Mouse (Mus musculus): ENCODE data around the gene Dnah2. TPM values are rescaled to one million over a fixed set of nuclear protein-coding genes. Genes with fewer than 3 reads are reported as not detected.

The Dnah2 gene
- polyA plus RNA-seq, 1 experiment from 2014 or later: 1.6 TPM

DNA sequence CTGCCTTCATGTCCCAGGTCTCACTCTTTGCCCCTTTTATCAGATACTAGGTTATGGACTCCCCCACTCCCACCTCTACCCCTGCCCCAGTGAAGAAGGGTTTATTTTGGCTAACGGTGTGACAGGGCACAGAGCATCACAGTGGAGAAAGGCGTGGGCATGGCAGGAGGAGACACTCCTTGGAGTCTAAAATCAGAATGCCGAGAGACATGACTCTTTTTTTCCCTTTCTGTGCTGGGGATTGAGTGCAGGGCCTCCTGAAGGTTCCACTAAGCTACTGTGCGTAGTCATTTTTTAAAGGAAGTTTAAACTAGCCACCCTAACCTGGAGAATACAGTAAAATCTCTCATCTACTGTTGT is 20.9 kb downstream of the Dnah2 start:
- DNase-seq (ENCODE audit: low spot score) (no peak), ATAC-seq (ENCODE audit: low FRiP score) (no peak)
- no peak overlapping the region for H3K4me2 ChIP-seq (replicated peaks; ENCODE audit: low read depth, low read length)
- no peaks in the 10 kb centered on the region for H3K36me3 ChIP-seq (ENCODE audit: control insufficient read depth, insufficient read depth, low read length)
- peaks cover 5% of the 10 kb centered on the region; the same call in 1 of the 2 replicates for H3K4me1 ChIP-seq (replicated peaks; ENCODE audit: control insufficient read depth, insufficient read depth, low read length)
- H3K27me3 ChIP-seq (ENCODE audit: control insufficient read depth, insufficient read depth, low read length): no peaks in the 10 kb centered on the region
- no peaks in the 10 kb centered on the region for H3K9me3 ChIP-seq (ENCODE audit: control insufficient read depth, low read length)
- WGBS: 75% methylated on average over 4 of the region's 4 CpGs
- H3K27ac ChIP-seq (ENCODE audit: low read depth, low read length): peak overlapping the region; percentile 90
- no peak overlapping the region; the same call in 1 of the 2 replicates for H3K4me3 ChIP-seq (ENCODE audit: low read depth, low read length)
- H3K9ac ChIP-seq (ENCODE audit: low read depth, low read length): peak overlapping the region; percentile 75; the same call in 1 of the 2 replicates

DNA sequence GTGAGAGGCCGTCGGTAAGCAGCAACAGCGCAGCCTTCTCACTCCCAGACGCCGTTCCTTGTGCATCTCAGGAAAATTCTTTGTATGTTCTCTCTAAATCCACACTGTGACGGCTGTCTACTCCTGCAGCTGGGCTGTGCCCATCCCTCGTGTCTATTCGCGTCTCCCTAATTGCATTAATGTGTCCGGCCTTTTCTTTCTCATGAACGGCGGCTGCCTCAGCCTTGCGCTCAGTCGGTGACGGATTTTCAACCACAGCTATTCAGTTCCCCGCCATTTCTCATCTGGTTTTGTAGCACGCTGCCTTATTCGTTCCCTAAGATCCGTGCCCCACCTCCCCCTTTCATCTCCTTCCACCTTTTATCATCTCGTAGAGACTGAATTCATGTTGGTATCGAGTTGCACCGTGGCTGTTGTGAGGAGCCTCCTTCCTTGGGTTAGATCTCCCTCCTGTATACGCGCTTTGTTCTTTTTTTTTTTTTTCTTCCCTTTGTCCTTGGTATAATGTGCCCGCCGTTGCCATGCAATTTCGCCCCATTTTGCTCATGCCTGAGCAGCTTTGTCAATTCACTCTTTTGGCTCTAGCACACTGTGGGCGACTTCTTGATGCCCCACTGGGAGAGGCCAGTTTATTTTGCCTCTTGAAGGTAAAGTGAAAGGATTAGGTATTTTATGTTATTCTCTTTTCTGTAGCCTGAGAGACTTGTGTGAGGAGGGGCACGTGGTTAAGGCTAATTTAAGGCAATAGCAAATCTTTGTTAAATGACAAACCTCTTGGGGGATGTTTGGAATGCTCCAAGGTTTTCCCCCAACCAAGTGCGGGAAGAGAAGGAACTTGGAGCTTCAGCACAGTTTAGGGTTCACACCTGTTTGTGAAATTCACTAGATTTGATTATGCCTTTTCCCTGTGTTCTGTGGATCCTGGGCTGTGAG is 21.5 kb downstream of the Dnah2 start:
- ATAC-seq (ENCODE audit: low FRiP score): peak; percentile 65; the same call in 1 of the 2 replicates

DNA sequence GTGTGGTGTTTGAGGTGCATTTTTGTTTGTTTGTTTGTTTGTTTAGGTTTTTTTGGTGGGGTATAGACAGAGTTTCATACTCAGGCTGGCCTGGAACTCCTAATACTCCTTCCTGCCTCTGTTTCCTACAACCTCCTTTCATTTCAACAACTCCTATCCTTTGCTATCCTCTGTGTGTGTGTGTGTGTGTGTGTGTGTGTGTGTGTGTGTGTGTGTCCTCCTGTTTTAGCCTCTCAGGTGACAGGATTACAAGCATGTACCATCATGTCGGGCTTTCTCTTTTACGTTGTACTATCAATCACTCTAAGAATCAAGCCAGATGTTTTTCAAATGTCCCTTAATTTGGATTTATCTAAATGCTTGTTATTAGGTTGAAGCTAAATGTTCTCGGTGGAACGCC is 22.3 kb downstream of the Dnah2 start:
- ATAC-seq (ENCODE audit: low FRiP score) (no peak), DNase-seq (ENCODE audit: low spot score) (no peak)
- no peaks in the 10 kb centered on the region for H3K9me3 ChIP-seq (ENCODE audit: control insufficient read depth, low read length)
- no peaks in the 10 kb centered on the region for H3K27me3 ChIP-seq (ENCODE audit: control insufficient read depth, insufficient read depth, low read length)
- 31% methylated on average over 4 of the region's 4 CpGs for WGBS
- H3K36me3 ChIP-seq (ENCODE audit: control insufficient read depth, insufficient read depth, low read length): no peaks in the 10 kb centered on the region
- peak overlapping the region; percentile 90 for H3K27ac ChIP-seq (ENCODE audit: low read depth, low read length)
- H3K4me2 ChIP-seq (replicated peaks; ENCODE audit: low read depth, low read length): peak overlapping the region; percentile 47
- H3K4me1 ChIP-seq (replicated peaks; ENCODE audit: control insufficient read depth, insufficient read depth, low read length): peaks cover 5% of the 10 kb centered on the region; the same call in 1 of the 2 replicates
- H3K4me3 ChIP-seq (ENCODE audit: low read depth, low read length): peak overlapping the region; percentile 19; the same call in 1 of the 2 replicates
- H3K9ac ChIP-seq (ENCODE audit: low read depth, low read length): peak overlapping the region; percentile 75

More for the DNA sequence above, 21.5 kb downstream of the Dnah2 start:
- peak; percentile 79 for DNase-seq (ENCODE audit: low spot score)
- Histone ChIP-seq H3K4me3 (ENCODE audit: low read depth, low read length) (peak overlapping the region; percentile 19), H3K27me3 (ENCODE audit: control insufficient read depth, insufficient read depth, low read length) (no peaks in the 10 kb centered on the region), H3K4me1 (replicated peaks; ENCODE audit: control insufficient read depth, insufficient read depth, low read length) (peaks cover 5% of the 10 kb centered on the region; the same call in 1 of the 2 replicates), H3K4me2 (replicated peaks; ENCODE audit: low read depth, low read length) (peak overlapping the region; percentile 47), H3K27ac (ENCODE audit: low read depth, low read length) (peak overlapping the region; percentile 90), H3K9me3 (ENCODE audit: control insufficient read depth, low read length) (no peaks in the 10 kb centered on the region), H3K36me3 (ENCODE audit: control insufficient read depth, insufficient read depth, low read length) (no peaks in the 10 kb centered on the region), H3K9ac (ENCODE audit: low read depth, low read length) (peak overlapping the region; percentile 75)
- 3% methylated on average over 30 of the region's 30 CpGs for WGBS

DNA sequence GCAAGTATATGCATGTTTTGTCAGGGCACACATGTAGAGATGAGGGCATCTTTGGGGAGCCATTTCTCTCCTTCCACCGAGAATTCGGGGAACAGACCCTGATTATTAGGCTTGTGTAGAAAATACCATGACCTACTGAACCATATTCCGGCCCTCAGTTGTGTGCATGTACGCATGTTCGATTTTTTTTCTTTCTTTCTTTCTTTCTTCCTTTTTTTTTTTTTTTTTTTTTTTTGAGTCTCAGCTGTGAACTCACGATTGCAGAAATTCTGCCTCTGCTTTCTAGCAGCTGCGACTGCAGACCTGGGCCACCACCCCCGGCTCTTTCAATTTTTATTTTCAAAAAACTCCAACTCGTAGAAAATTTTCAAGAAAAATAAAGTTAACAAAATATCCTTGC is 23.2 kb downstream of the Dnah2 start:
- Histone ChIP-seq H3K27me3 (ENCODE audit: control insufficient read depth, insufficient read depth, low read length) (no peaks in the 10 kb centered on the region), H3K4me3 (ENCODE audit: low read depth, low read length) (no peak overlapping the region), H3K9me3 (ENCODE audit: control insufficient read depth, low read length) (no peaks in the 10 kb centered on the region), H3K4me2 (replicated peaks; ENCODE audit: low read depth, low read length) (no peak overlapping the region), H3K4me1 (replicated peaks; ENCODE audit: control insufficient read depth, insufficient read depth, low read length) (peaks cover 5% of the 10 kb centered on the region; the same call in 1 of the 2 replicates), H3K36me3 (ENCODE audit: control insufficient read depth, insufficient read depth, low read length) (no peaks in the 10 kb centered on the region), H3K9ac (ENCODE audit: low read depth, low read length) (no peak overlapping the region), H3K27ac (ENCODE audit: low read depth, low read length) (no peak overlapping the region)
- DNase-seq (ENCODE audit: low spot score) (no peak), ATAC-seq (ENCODE audit: low FRiP score) (no peak)
- WGBS: 88% methylated on average over 9 of the region's 9 CpGs

DNA sequence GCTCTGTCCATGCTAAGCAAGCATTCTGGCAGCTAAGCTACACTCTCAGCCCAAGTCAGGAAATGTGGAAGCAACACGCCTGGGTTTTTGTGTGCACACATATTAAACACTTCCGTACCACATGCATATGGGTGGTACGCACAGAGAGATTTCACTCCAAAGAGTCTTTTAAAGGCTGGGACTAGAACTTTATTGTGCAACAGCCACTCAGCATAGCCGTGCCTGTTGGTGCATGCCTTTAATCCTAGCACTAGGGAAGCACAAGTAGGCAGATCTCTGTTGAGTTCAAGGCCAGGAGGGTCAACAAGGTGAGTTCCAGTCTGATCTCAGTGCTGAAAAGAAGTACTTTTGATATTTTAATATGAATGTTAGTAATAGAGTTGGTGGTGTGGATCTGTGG is 25.3 kb downstream of the Dnah2 start:
- Histone ChIP-seq H3K9me3 (ENCODE audit: control insufficient read depth, low read length) (no peaks in the 10 kb centered on the region), H3K27me3 (ENCODE audit: control insufficient read depth, insufficient read depth, low read length) (no peaks in the 10 kb centered on the region), H3K4me3 (ENCODE audit: low read depth, low read length) (no peak overlapping the region), H3K27ac (ENCODE audit: low read depth, low read length) (no peak overlapping the region), H3K4me2 (replicated peaks; ENCODE audit: low read depth, low read length) (no peak overlapping the region), H3K9ac (ENCODE audit: low read depth, low read length) (no peak overlapping the region), H3K4me1 (replicated peaks; ENCODE audit: control insufficient read depth, insufficient read depth, low read length) (peaks cover 5% of the 10 kb centered on the region; the same call in 1 of the 2 replicates), H3K36me3 (ENCODE audit: control insufficient read depth, insufficient read depth, low read length) (no peaks in the 10 kb centered on the region)
- 90% methylated on average over 4 of the region's 4 CpGs for WGBS
- DNase-seq (ENCODE audit: low spot score) (no peak), ATAC-seq (ENCODE audit: low FRiP score) (no peak)

DNA sequence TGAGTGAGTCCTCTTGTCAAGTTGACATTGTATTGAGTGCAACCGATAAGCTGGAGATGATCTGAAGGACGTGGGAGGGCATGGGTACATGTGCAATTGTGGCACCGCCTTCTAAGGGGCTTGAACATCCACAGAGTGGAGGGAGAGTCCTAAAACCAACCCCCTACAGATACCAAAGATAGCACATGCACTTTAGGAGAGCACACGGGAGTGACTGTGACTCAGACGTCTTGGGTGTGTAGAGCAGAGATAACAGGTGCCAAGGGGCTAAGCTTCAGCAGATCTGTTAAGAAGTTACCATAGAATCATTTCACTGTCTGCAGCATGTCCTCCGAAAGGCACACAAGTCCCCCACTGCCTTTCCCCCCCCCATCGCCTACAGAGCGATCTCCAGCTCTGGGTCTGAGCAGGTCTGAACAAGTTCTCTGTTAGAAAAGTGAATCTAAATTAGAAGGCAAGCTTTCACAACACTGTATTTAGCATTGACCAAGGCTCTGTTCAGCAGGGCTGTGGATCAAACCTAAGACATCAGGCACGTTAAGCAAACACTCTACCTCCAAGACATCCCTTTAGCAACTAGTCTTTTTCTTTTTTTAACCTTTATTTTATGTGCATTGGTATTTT is 27.3 kb downstream of the Dnah2 start:
- ATAC-seq (ENCODE audit: low FRiP score): no peak
- 91% methylated on average over 9 of the region's 9 CpGs for WGBS

DNA sequence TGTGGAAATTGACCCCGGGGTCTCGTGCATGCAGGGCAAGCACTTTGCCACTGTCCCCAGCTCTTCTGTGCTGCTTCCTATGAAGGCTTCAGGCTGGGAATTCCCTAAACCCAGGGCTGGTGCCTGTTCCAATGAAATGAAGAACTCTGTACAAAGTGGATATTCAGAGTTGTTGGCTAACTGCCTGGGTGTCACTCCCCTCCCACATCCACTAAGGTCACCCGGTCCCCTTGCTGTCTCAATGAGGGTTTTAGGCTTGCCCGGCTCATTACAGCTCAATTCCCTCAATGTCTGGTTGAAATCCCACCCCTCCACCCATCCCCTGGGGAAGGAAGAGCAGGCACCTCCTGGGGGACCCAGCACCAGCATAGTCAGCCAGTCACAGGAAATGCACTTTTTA is 28.9 kb downstream of the Dnah2 start:
- ATAC-seq (ENCODE audit: low FRiP score): no peak
- 84% methylated on average over 4 of the region's 4 CpGs for WGBS
- H3K36me3 ChIP-seq (ENCODE audit: control insufficient read depth, insufficient read depth, low read length): no peaks in the 10 kb centered on the region
- no peak overlapping the region for H3K4me2 ChIP-seq (replicated peaks; ENCODE audit: low read depth, low read length)
- no peaks in the 10 kb centered on the region for H3K4me1 ChIP-seq (replicated peaks; ENCODE audit: control insufficient read depth, insufficient read depth, low read length)
- H3K9me3 ChIP-seq (ENCODE audit: control insufficient read depth, low read length): no peaks in the 10 kb centered on the region
- no peak overlapping the region for H3K27ac ChIP-seq (ENCODE audit: low read depth, low read length)
- no peak for DNase-seq (ENCODE audit: low spot score)
- H3K27me3 ChIP-seq (ENCODE audit: control insufficient read depth, insufficient read depth, low read length): no peaks in the 10 kb centered on the region
- H3K4me3 ChIP-seq (ENCODE audit: low read depth, low read length): no peak overlapping the region
- H3K9ac ChIP-seq (ENCODE audit: low read depth, low read length): no peak overlapping the region

More for the DNA sequence above, 27.3 kb downstream of the Dnah2 start:
- no peak overlapping the region for H3K4me3 ChIP-seq (ENCODE audit: low read depth, low read length)
- H3K36me3 ChIP-seq (ENCODE audit: control insufficient read depth, insufficient read depth, low read length): no peaks in the 10 kb centered on the region
- no peak overlapping the region for H3K4me2 ChIP-seq (replicated peaks; ENCODE audit: low read depth, low read length)
- H3K27ac ChIP-seq (ENCODE audit: low read depth, low read length): no peak overlapping the region
- no peaks in the 10 kb centered on the region for H3K27me3 ChIP-seq (ENCODE audit: control insufficient read depth, insufficient read depth, low read length)
- no peaks in the 10 kb centered on the region for H3K9me3 ChIP-seq (ENCODE audit: control insufficient read depth, low read length)
- DNase-seq (ENCODE audit: low spot score): no peak
- no peak overlapping the region for H3K9ac ChIP-seq (ENCODE audit: low read depth, low read length)
- no peaks in the 10 kb centered on the region for H3K4me1 ChIP-seq (replicated peaks; ENCODE audit: control insufficient read depth, insufficient read depth, low read length)

DNA sequence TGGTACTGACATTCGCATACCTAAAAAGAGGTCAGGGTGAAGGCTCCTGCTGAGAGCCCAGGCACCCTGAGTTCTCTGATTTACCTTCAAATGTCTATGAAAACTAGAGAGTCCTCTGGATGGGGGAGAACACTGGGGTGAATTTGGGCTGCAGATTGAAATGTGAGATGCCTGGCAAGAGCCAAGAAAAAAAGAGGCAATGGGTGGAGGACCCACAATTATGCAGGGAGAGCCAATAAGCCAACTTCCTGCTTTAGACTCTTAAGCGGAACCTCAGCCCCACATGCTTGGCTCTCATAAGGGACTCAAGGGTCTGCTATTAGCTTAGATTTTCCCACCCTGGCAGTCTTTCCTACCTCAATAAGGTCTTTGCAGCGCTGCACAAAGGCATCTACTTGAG is 32.2 kb downstream of the Dnah2 start:
- Histone ChIP-seq H3K9ac (ENCODE audit: low read depth, low read length) (no peak overlapping the region), H3K27ac (ENCODE audit: low read depth, low read length) (no peak overlapping the region), H3K9me3 (ENCODE audit: control insufficient read depth, low read length) (no peaks in the 10 kb centered on the region), H3K4me2 (replicated peaks; ENCODE audit: low read depth, low read length) (no peak overlapping the region), H3K36me3 (ENCODE audit: control insufficient read depth, insufficient read depth, low read length) (no peaks in the 10 kb centered on the region), H3K4me1 (replicated peaks; ENCODE audit: control insufficient read depth, insufficient read depth, low read length) (no peaks in the 10 kb centered on the region), H3K27me3 (ENCODE audit: control insufficient read depth, insufficient read depth, low read length) (no peaks in the 10 kb centered on the region), H3K4me3 (ENCODE audit: low read depth, low read length) (no peak overlapping the region)
- WGBS: 77% methylated on average over 3 of the region's 3 CpGs
- ATAC-seq (ENCODE audit: low FRiP score): no peak
- no peak for DNase-seq (ENCODE audit: low spot score)

Measured in hindbrain, embryonic 11.5 days (tissue).